Mouse (Mus musculus) forelimb bud, embryonic 11.5 days (tissue): ENCODE results near the gene Gm2696.

ENCODE experiments used
- DNase-seq: peaks from one replicate; pipeline ENCODE4 v3.0.0-alpha.2; 2012; ENCODE audit warnings: low read depth, low spot score

Gene Gm2696

GRCm38 (mm10) chr10:77846961-77847360 is 32.5 kb downstream of the Gm2696 start:
- no peak for DNase-seq

- no peak for DNase-seq
These were observed 33.1 kb downstream of the Gm2696 start for GRCm38 (mm10) chr10:77847538-77847937.

- no peak for DNase-seq
These were observed 38.1 kb downstream of the Gm2696 start, which contains the start of gene Gm10318 for GRCm38 (mm10) chr10:77852559-77852958. Gene Gm10318, plus strand, starts transcription at chr10:77852859.

GRCm38 (mm10) chr10:77861675-77862074 is 47.2 kb downstream of the Gm2696 start, which contains the start of gene Gm3285:
Gene Gm3285, plus strand, starts transcription at chr10:77861975.
- DNase-seq = no peak

GRCm38 (mm10) chr10:77864067-77864761 is 49.7 kb downstream of the Gm2696 start:
- peak; percentile 72 for DNase-seq

GRCm38 (mm10) chr10:77864762-77865143 is 50.3 kb downstream of the Gm2696 start:
- no peak for DNase-seq

GRCm38 (mm10) chr10:77867546-77867945 is 53.1 kb downstream of the Gm2696 start:
- peak; percentile 16 for DNase-seq

- DNase-seq = no peak
These were observed 55.2 kb downstream of the Gm2696 start for GRCm38 (mm10) chr10:77869651-77870050.

GRCm38 (mm10) chr10:77878985-77879384 is 64.5 kb downstream of the Gm2696 start:
- no peak for DNase-seq

- no peak for DNase-seq
These were observed 65.8 kb downstream of the Gm2696 start for GRCm38 (mm10) chr10:77880305-77880704.

GRCm38 (mm10) chr10:77882553-77882952 is 68.1 kb downstream of the Gm2696 start:
- no peak for DNase-seq
